11 mouse cellular contexts compared by ENCODE assay signal in genomic region chr10:98624681-98625321, GRCm38 (mm10).
DNase-seq lines count a peak whose midpoint lies in the region; ATAC-seq and TF ChIP-seq lines count a peak whose summit lies in the region.
"Had no signal": no experiment of that assay in that cellular context is flagged by ENCODE, and none has a peak within 500 bp of the region (broad histone marks: within the 10 kb centered on the region; RNA-seq: fewer than 3 reads in every experiment).

No protein-coding gene starts in this region.

- H3K27ac ChIP-seq in heart, embryonic 15.5 days, result peak overlapping the region; percentile 7; the same call in 1 of the 2 replicates
- H3K27ac ChIP-seq in heart, adult 2 months, result no peak overlapping the region
- H3K27ac ChIP-seq in lung, postnatal 0 days (ENCODE audit: low read length), result no peak overlapping the region
- H3K27ac ChIP-seq in intestine, embryonic 15.5 days, result no peak overlapping the region
- H3K27ac ChIP-seq in neural tube, embryonic 14.5 days (ENCODE audit: low read depth, low read length), result no peak overlapping the region
- H3K27ac ChIP-seq: forebrain, embryonic 10.5 days had no signal

- no peaks in the 10 kb centered on the region for H3K36me3 ChIP-seq in heart, embryonic 15.5 days
- H3K36me3 ChIP-seq in heart, adult 2 months (ENCODE audit: control insufficient read depth, insufficient read depth, low read length), result no peaks in the 10 kb centered on the region
- H3K36me3 ChIP-seq in lung, postnatal 0 days (ENCODE audit: insufficient read depth, low read length), result no peaks in the 10 kb centered on the region
- H3K36me3 ChIP-seq in intestine, embryonic 15.5 days, result no peaks in the 10 kb centered on the region
- H3K36me3 ChIP-seq in neural tube, embryonic 14.5 days (ENCODE audit: control insufficient read depth, insufficient read depth, low read length), result no peaks in the 10 kb centered on the region
- H3K36me3 ChIP-seq: forebrain, embryonic 10.5 days had no signal

- 21% methylated on average over 12 of the region's 12 CpGs for WGBS in heart, embryonic 15.5 days
- 32% methylated on average over 12 of the region's 12 CpGs for WGBS in heart, adult 2 months
- 36% methylated on average over 12 of the region's 12 CpGs for WGBS in lung, postnatal 0 days
- 30% methylated on average over 12 of the region's 12 CpGs for WGBS in intestine, embryonic 15.5 days
- WGBS in neural tube, embryonic 14.5 days, result 32% methylated on average over 12 of the region's 12 CpGs

- no peak overlapping the region for H3K9ac ChIP-seq in heart, embryonic 15.5 days
- H3K9ac ChIP-seq in heart, adult 2 months (ENCODE audit: low read depth, low read length), result no peak overlapping the region
- H3K9ac ChIP-seq in lung, postnatal 0 days (replicated peaks; ENCODE audit: low read depth), result no peak overlapping the region
- H3K9ac ChIP-seq in intestine, embryonic 15.5 days, result no peak overlapping the region
- no peak overlapping the region for H3K9ac ChIP-seq in neural tube, embryonic 14.5 days (replicated peaks; ENCODE audit: low read depth, low read length)

- peak overlapping the region; percentile 36 for H3K4me3 ChIP-seq in heart, embryonic 15.5 days
- H3K4me3 ChIP-seq in heart, adult 2 months, result no peak overlapping the region
- no peak overlapping the region for H3K4me3 ChIP-seq in lung, postnatal 0 days (ENCODE audit: low read depth, low read length)
- H3K4me3 ChIP-seq in intestine, embryonic 15.5 days (replicated peaks), result no peak overlapping the region
- H3K4me3 ChIP-seq in neural tube, embryonic 14.5 days (ENCODE audit: low read depth, low read length), result no peak overlapping the region
- H3K4me3 ChIP-seq: forebrain, embryonic 10.5 days had no signal

- no peak for DNase-seq in heart, adult 2 months
- peak; percentile 15 for DNase-seq in lung, postnatal 0 days (ENCODE audit: low spot score)
- no peak for DNase-seq in lung, postnatal 4 days
- DNase-seq in adrenal gland, postnatal 14 days, result no peak
- DNase-seq in adrenal gland, postnatal 10 days, result no peak
- DNase-seq: cerebellum, postnatal 14 days; right cerebral cortex, postnatal 4 days had no signal

- TF ChIP-seq CTCF in heart, adult 2 months (IDR thresholded peaks at IDR 0.05), result no peak
- TF ChIP-seq CTCF in lung, postnatal 0 days (IDR thresholded peaks at IDR 0.05), result no peak

- no peak for ATAC-seq in heart, embryonic 15.5 days (replicated peaks; ENCODE audit: insufficient number of reproducible peaks, insufficient read depth, low FRiP score, low read depth)
- ATAC-seq in lung, postnatal 0 days, result no peak
- peak; percentile 74; the same call in 1 of the 2 replicates for ATAC-seq in intestine, embryonic 15.5 days
- peak; percentile 70; the same call in 1 of the 2 replicates for ATAC-seq in neural tube, embryonic 14.5 days (ENCODE audit: low read depth)

- no peaks in the 10 kb centered on the region for H3K9me3 ChIP-seq in heart, embryonic 15.5 days (replicated peaks)
- H3K9me3 ChIP-seq in lung, postnatal 0 days (ENCODE audit: low read length), result no peaks in the 10 kb centered on the region
- H3K9me3 ChIP-seq in intestine, embryonic 15.5 days, result no peaks in the 10 kb centered on the region
- no peaks in the 10 kb centered on the region for H3K9me3 ChIP-seq in neural tube, embryonic 14.5 days (ENCODE audit: control insufficient read depth, low read length)
- H3K9me3 ChIP-seq: forebrain, embryonic 10.5 days had no signal

- no peak for TF ChIP-seq EP300 in heart, adult 2 months (IDR thresholded peaks at IDR 0.05; ENCODE audit: insufficient read depth, low read depth, low read length)
- TF ChIP-seq EP300 in lung, postnatal 0 days (IDR thresholded peaks at IDR 0.05), result no peak

- no peaks in the 10 kb centered on the region for H3K79me2 ChIP-seq in heart, adult 2 months (replicated peaks; ENCODE audit: control insufficient read depth, insufficient read depth, low read length)

- peak overlapping the region; percentile 53 for H3K4me2 ChIP-seq in heart, embryonic 15.5 days
- H3K4me2 ChIP-seq in lung, postnatal 0 days (replicated peaks; ENCODE audit: low read depth, low read length), result peak overlapping the region; percentile 19; the same call in 1 of the 2 replicates
- peak overlapping the region; percentile 33 for H3K4me2 ChIP-seq in intestine, embryonic 15.5 days (replicated peaks)
- H3K4me2 ChIP-seq in neural tube, embryonic 14.5 days (ENCODE audit: low read depth, low read length), result peak overlapping the region; percentile 16; the same call in 1 of the 2 replicates

- no peaks in the 10 kb centered on the region for H3K27me3 ChIP-seq in heart, embryonic 15.5 days
- no peaks in the 10 kb centered on the region for H3K27me3 ChIP-seq in heart, adult 2 months (ENCODE audit: control insufficient read depth, insufficient read depth, low read length)
- H3K27me3 ChIP-seq in lung, postnatal 0 days (replicated peaks; ENCODE audit: insufficient read depth, low read length), result no peaks in the 10 kb centered on the region
- H3K27me3 ChIP-seq in intestine, embryonic 15.5 days (replicated peaks), result no peaks in the 10 kb centered on the region
- H3K27me3 ChIP-seq in neural tube, embryonic 14.5 days (ENCODE audit: control insufficient read depth, insufficient read depth, low read length), result no peaks in the 10 kb centered on the region

- intact Hi-C loops in heart, adult 2 months (cut with DNase I), result no loop called here

- TF ChIP-seq POLR2A in heart, adult 2 months (IDR thresholded peaks at IDR 0.05; ENCODE audit: insufficient read depth, low read depth, low read length), result no peak

- H3K4me1 ChIP-seq in heart, embryonic 15.5 days (replicated peaks), result peaks cover 6% of the 10 kb centered on the region; the same call in 1 of the 2 replicates
- H3K4me1 ChIP-seq in heart, adult 2 months (ENCODE audit: control insufficient read depth, insufficient read depth, low read length), result no peaks in the 10 kb centered on the region
- no peaks in the 10 kb centered on the region for H3K4me1 ChIP-seq in lung, postnatal 0 days (ENCODE audit: insufficient read depth, low read depth, low read length)
- H3K4me1 ChIP-seq in intestine, embryonic 15.5 days (replicated peaks), result no peaks in the 10 kb centered on the region
- H3K4me1 ChIP-seq in neural tube, embryonic 14.5 days (ENCODE audit: control insufficient read depth, insufficient read depth, low read length), result no peaks in the 10 kb centered on the region
- H3K4me1 ChIP-seq: forebrain, embryonic 10.5 days had no signal

Comparison
In these comparisons a context has a peak if more than half of its experiments do, and no peak if none do; other contexts are left out.
1. ATAC-seq: peak in intestine, embryonic 15.5 days (single experiment) and neural tube, embryonic 14.5 days (single experiment); none in heart, embryonic 15.5 days (single experiment) and lung, postnatal 0 days (single experiment).
2. Peak in every context shown above with its lines, with median percentiles within 50 percentile points of each other: H3K4me2 ChIP-seq.